9 mouse cellular contexts compared by ENCODE assay signal in genomic region chr8:122234055-122234454, GRCm38 (mm10). TPM values are rescaled to one million over a fixed set of nuclear protein-coding genes. Genes with fewer than 3 reads are reported as not detected.
DNase-seq lines count a peak whose midpoint lies in the region; ATAC-seq and TF ChIP-seq lines count a peak whose summit lies in the region.
"Had no signal": no experiment of that assay in that cellular context is flagged by ENCODE, and none has a peak within 500 bp of the region (broad histone marks: within the 10 kb centered on the region; RNA-seq: fewer than 3 reads in every experiment).

No protein-coding gene starts in this region.

- ATAC-seq in midbrain, embryonic 13.5 days = no peak

- no peak overlapping the region for H3K4me2 ChIP-seq in midbrain, embryonic 13.5 days (replicated peaks)
- H3K4me2 ChIP-seq: neural tube, embryonic 13.5 days had no signal

- no peak overlapping the region for H3K4me3 ChIP-seq in midbrain, embryonic 10.5 days
- no peak overlapping the region for H3K4me3 ChIP-seq in midbrain, embryonic 13.5 days (replicated peaks)
- H3K4me3 ChIP-seq: neural tube, embryonic 13.5 days had no signal

- no peak for TF ChIP-seq POLR2A in brain, embryonic 14.5 days (IDR thresholded peaks at IDR 0.05; ENCODE audit: borderline replicate concordance, extremely low read depth, insufficient read depth, insufficient read length, poor library complexity, severe bottlenecking)

- H3K4me1 ChIP-seq in midbrain, embryonic 10.5 days = peaks cover 48% of the 10 kb centered on the region
- H3K4me1 ChIP-seq in midbrain, embryonic 13.5 days (replicated peaks) = peaks cover 13% of the 10 kb centered on the region

- peaks cover 54% of the 10 kb centered on the region for H3K27me3 ChIP-seq in midbrain, embryonic 10.5 days (ENCODE audit: low read depth, poor library complexity, severe bottlenecking)
- H3K27me3 ChIP-seq in midbrain, embryonic 13.5 days = peaks cover 36% of the 10 kb centered on the region

- no peak for TF ChIP-seq CTCF in brain, embryonic 14.5 days (IDR thresholded peaks at IDR 0.05; ENCODE audit: borderline replicate concordance, extremely low read depth, insufficient read depth, insufficient read length)

- H3K27ac ChIP-seq in midbrain, embryonic 10.5 days (replicated peaks) = 0 out of 2 replicates have a peak overlapping the region, but pooled peaks have one; percentile 24
- no peak overlapping the region for H3K27ac ChIP-seq in midbrain, embryonic 13.5 days
- H3K27ac ChIP-seq: neural tube, embryonic 13.5 days had no signal

- H3K36me3 ChIP-seq in midbrain, embryonic 10.5 days = no peaks in the 10 kb centered on the region
- no peaks in the 10 kb centered on the region for H3K36me3 ChIP-seq in midbrain, embryonic 13.5 days
- H3K36me3 ChIP-seq: neural tube, embryonic 13.5 days had no signal

- no peak overlapping the region for H3K9ac ChIP-seq in midbrain, embryonic 13.5 days (replicated peaks)
- H3K9ac ChIP-seq: neural tube, embryonic 13.5 days had no signal

- intact Hi-C loops in gastrocnemius, postnatal 14 days (cut with DNase I; ENCODE audit: low total_unique reads) = no loop called here

- no peaks in the 10 kb centered on the region for H3K9me3 ChIP-seq in midbrain, embryonic 10.5 days (replicated peaks)
- no peaks in the 10 kb centered on the region for H3K9me3 ChIP-seq in midbrain, embryonic 13.5 days
- H3K9me3 ChIP-seq: neural tube, embryonic 13.5 days had no signal

- peak; percentile 45 for DNase-seq in midbrain, embryonic 10.5 days (ENCODE audit: low spot score)
- peak; percentile 13 for DNase-seq in brain, embryonic 14.5 days (ENCODE audit: low read depth)
- DNase-seq in gastrocnemius, postnatal 14 days = peak; percentile 79
- peak; percentile 41 for DNase-seq in kidney, adult 9 months
- peak; percentile 58 for DNase-seq in lung, postnatal 14 days
- no peak for DNase-seq in thymus, postnatal 36 days
- no peak for DNase-seq in spleen, postnatal 4 days (ENCODE audit: low spot score in 2 of 2)

- WGBS in midbrain, embryonic 10.5 days = 41% methylated on average over 11 of the region's 11 CpGs
- WGBS in midbrain, embryonic 13.5 days = 43% methylated on average over 11 of the region's 11 CpGs

RNA-seq across cellular contexts. Expression of gene Zfpm1, which starts 47.9 kb away (rescaled TPM):
- 1.3 and 1.5 TPM in 2 replicates for polyA plus RNA-seq in midbrain, embryonic 10.5 days (2016; fragmentation: Nextera tagmentation; extraction: Ambion mirVana)
- polyA plus RNA-seq in midbrain, embryonic 13.5 days (2015; fragmentation: Nextera tagmentation; extraction: Ambion mirVana) = 1.5 and 2.1 TPM in 2 replicates
- 8.1 and 16.9 TPM in 2 replicates for polyA plus RNA-seq in brain, embryonic 14.5 days (2012; rRNA removed)
- 1 to 10 TPM; 8.4 to 8.6 TPM for total RNA-seq in gastrocnemius, postnatal 14 days (2021)

Comparison
In these comparisons a context has a peak if more than half of its experiments do, and no peak if none do; other contexts are left out.
1. DNase-seq: peak in midbrain, embryonic 10.5 days (single experiment), brain, embryonic 14.5 days (single experiment), gastrocnemius, postnatal 14 days (single experiment), kidney, adult 9 months (single experiment) and lung, postnatal 14 days (single experiment); none in thymus, postnatal 36 days (0 of 2) and spleen, postnatal 4 days (0 of 2).